Mouse (Mus musculus) midbrain, embryonic 14.5 days (tissue): ENCODE measurements around the gene Cdh13. TPM values are rescaled to one million over a fixed set of nuclear protein-coding genes. Genes with fewer than 3 reads are reported as not detected.
A peak's percentile ranks its signal among the peaks of the same experiment; 100 is the strongest.

ENCODE experiments used
- ATAC-seq: fragments of 200-750 bp; cut with Nextera tagmentation; 2 replicates; pipeline ENCODE4 v1.8.0; 2017; ENCODE audit warnings: moderate number of reproducible peaks, moderate library complexity; ENCODE audit not compliant: low FRiP score, low TSS enrichment
- DNase-seq: peaks from one replicate; pipeline ENCODE4 v3.0.0-alpha.2; 2015
- H3K27ac ChIP-seq: fragments of 300-500 bp; sonication (generic); replicated peaks from 2 replicates; pipeline ENCODE4 v1.5.1; 2014; ENCODE audit warnings: mild to moderate bottlenecking, low read depth, low read length, moderate library complexity
- H3K27me3 ChIP-seq: fragments of 300-500 bp; sonication (generic); 2 replicates; pipeline ENCODE4 v1.6.1; 2014; ENCODE audit warnings: low read length, control low read depth, mixed read lengths; ENCODE audit not compliant: control insufficient read depth, insufficient read depth
- H3K36me3 ChIP-seq: fragments of 300-500 bp; sonication (generic); 2 replicates; pipeline ENCODE4 v1.6.1; 2014; ENCODE audit warnings: low read length, control low read depth; ENCODE audit not compliant: control insufficient read depth, insufficient read depth
- H3K4me1 ChIP-seq: fragments of 300-500 bp; sonication (generic); 2 replicates; pipeline ENCODE4 v1.6.1; 2014; ENCODE audit warnings: mild to moderate bottlenecking, antibody characterized with exemption, low read length, control low read depth; ENCODE audit not compliant: control insufficient read depth, insufficient read depth
- H3K4me2 ChIP-seq: fragments of 300-500 bp; sonication (generic); 2 replicates; pipeline ENCODE4 v1.6.1; 2014; ENCODE audit warnings: mild to moderate bottlenecking, low read length, moderate library complexity
- H3K4me3 ChIP-seq: fragments of 300-500 bp; sonication (generic); replicated peaks from 2 replicates; pipeline ENCODE4 v1.5.1; 2014; ENCODE audit warnings: low read depth, low read length
- H3K9ac ChIP-seq: fragments of 300-500 bp; sonication (generic); replicated peaks from 2 replicates; pipeline ENCODE4 v1.6.1; 2014; ENCODE audit warnings: mild to moderate bottlenecking, low read length, moderate library complexity
- H3K9me3 ChIP-seq: fragments of 300-500 bp; sonication (generic); 2 replicates; pipeline ENCODE4 v1.6.1; 2016; ENCODE audit warnings: low read length, control low read depth, mixed read lengths; ENCODE audit not compliant: control insufficient read depth
- WGBS: fragments of 180-500 bp; shearing (Covaris S2); extraction: QIAGEN DNeasy Blood & Tissue Kit; methylation state at CpG from one replicate; pipeline ENCODE4 v1.1.7; 2014; 5-methylcytosine and 5-hydroxymethylcytosine counted together
- polyA plus RNA-seq: library from polyadenylated mRNA; unstranded; fragments of >200 nt; fragmentation: Nextera tagmentation; extraction: Ambion mirVana; gene quantifications from 2 replicates; pipeline ENCODE4 v1.2.1, GENCODE M21; 2014

The Cdh13 gene
- polyA plus RNA-seq, 1 experiment from 2014 or later, result 143 TPM

DNA sequence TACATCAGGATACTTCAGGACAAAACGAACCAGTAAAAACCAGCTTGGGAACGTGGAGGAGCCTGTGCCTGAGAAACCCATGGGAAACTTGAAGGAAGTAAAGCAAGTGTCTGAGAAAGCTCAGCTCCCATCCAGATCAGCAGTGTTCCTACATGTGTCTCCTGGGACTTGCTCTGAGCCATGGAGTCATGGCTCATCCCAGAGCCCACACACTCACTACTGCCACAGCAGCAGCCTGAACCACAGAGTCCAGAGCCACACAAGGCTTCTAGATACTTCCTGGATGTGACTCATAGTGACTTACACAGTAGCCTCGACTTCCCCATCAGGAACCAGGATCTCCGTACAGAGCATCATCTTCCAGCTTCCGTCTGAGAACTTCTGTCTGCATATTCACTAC, 153.2 kb downstream of the Cdh13 start:
- no peak overlapping the region for H3K4me3 ChIP-seq
- no peak overlapping the region for H3K27ac ChIP-seq
- no peaks in the 10 kb centered on the region for H3K27me3 ChIP-seq
- WGBS, result 74% methylated on average over 5 of the region's 5 CpGs
- no peak for ATAC-seq
- H3K9me3 ChIP-seq, result no peaks in the 10 kb centered on the region
- no peak overlapping the region for H3K9ac ChIP-seq
- H3K4me1 ChIP-seq, result peaks cover 11% of the 10 kb centered on the region
- no peaks in the 10 kb centered on the region for H3K36me3 ChIP-seq
- no peak for DNase-seq
- no peak overlapping the region for H3K4me2 ChIP-seq

DNA sequence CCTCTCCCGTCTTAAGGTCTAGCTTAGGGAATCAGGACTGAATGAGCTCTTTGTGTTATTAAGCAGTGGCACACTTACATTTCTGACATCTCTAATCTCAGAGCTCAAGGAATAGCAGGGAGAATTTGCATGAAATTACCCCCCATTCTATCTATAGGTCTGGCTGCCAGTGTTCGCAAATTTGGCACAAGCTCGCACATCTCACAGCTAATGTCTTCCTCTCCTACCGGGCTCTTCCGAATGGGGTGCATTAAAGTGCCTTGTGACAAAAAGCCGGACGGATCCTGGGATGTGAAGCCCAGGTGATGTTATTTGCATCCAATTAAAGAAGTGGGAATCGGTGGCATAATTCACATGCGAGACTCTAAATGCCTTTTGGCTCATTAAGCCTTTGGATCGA, 153.6 kb downstream of the Cdh13 start:
- Histone ChIP-seq H3K9ac (no peak overlapping the region), H3K4me3 (no peak overlapping the region), H3K27ac (no peak overlapping the region), H3K9me3 (no peaks in the 10 kb centered on the region), H3K27me3 (no peaks in the 10 kb centered on the region), H3K4me1 (peaks cover 11% of the 10 kb centered on the region), H3K4me2 (no peak overlapping the region), H3K36me3 (no peaks in the 10 kb centered on the region)
- 52% methylated on average over 10 of the region's 10 CpGs for WGBS
- DNase-seq (peak; percentile 33), ATAC-seq (no peak)

DNA sequence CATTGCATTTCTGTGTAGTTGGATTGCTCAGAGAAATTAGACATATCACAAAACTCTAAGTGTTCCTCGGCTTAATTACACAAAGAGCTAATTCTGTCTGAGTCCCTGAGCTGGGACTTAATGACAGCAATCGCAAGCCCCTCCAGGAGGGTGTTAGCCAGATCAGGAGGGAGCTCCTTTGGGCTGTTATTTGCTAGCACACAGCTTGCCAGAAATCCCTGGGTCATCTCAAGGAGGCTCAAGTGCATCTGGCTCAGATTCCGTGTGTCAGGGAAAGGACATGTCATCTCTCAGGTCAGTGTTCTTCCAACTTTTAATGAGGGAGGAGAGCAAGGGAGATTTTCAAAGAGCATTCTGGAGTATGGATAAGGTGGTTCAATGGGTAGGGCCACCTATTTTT, 154.3 kb downstream of the Cdh13 start:
- no peak for ATAC-seq
- Histone ChIP-seq H3K9me3 (no peaks in the 10 kb centered on the region), H3K36me3 (no peaks in the 10 kb centered on the region), H3K4me1 (peaks cover 11% of the 10 kb centered on the region), H3K9ac (no peak overlapping the region), H3K27ac (no peak overlapping the region), H3K4me2 (no peak overlapping the region), H3K4me3 (no peak overlapping the region), H3K27me3 (no peaks in the 10 kb centered on the region)
- DNase-seq, result no peak
- 47% methylated on average over 3 of the region's 3 CpGs for WGBS

DNA sequence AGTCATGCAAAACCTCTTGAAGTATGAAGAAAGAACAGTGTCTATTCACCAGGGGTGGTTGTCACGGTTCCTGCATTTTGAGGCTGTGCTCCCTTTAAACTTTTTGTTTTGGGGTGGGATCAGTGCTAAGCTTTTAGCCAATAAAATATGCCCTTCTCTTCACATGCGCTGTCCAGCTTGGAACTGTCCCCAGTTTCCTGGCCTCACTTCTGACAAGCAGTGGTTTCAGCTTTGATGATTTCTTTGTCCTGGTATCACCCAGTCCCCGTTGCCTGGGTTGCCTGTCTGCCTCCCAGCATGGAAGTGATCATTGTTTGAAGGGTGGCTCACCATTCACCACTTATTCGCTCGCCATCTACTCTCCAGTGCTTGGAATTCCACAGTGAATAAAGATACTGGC, 156.3 kb downstream of the Cdh13 start:
- DNase-seq (peak; percentile 53), ATAC-seq (no peak)
- H3K9ac ChIP-seq, result no peak overlapping the region

DNA sequence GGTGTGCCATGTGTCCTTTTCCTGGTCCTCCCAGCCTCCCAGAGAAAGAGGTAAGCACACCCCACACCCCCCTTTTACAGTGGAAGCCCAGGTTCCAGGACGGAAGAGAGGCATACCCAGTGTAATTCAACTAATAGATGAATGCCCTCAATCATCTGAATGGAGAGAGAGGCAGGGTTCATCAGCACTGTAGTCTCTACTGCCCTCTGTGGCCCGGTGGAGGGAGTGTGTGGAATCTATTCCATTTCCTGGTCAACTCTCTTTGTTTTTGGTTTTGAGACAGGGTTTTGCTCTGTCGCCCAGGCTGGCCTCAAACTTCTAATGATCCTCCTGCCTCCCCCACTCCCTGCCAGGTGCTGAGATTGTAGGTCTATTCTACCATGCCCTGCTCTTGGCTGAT, 159.8 kb downstream of the Cdh13 start:
- Histone ChIP-seq H3K27ac (no peak overlapping the region), H3K9me3 (no peaks in the 10 kb centered on the region), H3K36me3 (no peaks in the 10 kb centered on the region), H3K4me1 (no peaks in the 10 kb centered on the region), H3K9ac (no peak overlapping the region), H3K4me3 (no peak overlapping the region), H3K27me3 (no peaks in the 10 kb centered on the region), H3K4me2 (no peak overlapping the region)
- ATAC-seq, result no peak
- DNase-seq, result no peak
- WGBS, result 58% methylated on average over 3 of the region's 3 CpGs

More for the DNA sequence above, 156.3 kb downstream of the Cdh13 start:
- H3K9me3 ChIP-seq, result no peaks in the 10 kb centered on the region
- WGBS, result 26% methylated on average over 5 of the region's 5 CpGs
- H3K36me3 ChIP-seq, result no peaks in the 10 kb centered on the region
- peaks cover 11% of the 10 kb centered on the region; the same call in 1 of the 2 replicates for H3K4me1 ChIP-seq
- H3K27ac ChIP-seq, result no peak overlapping the region
- no peak overlapping the region for H3K4me3 ChIP-seq
- no peaks in the 10 kb centered on the region for H3K27me3 ChIP-seq
- no peak overlapping the region for H3K4me2 ChIP-seq

DNA sequence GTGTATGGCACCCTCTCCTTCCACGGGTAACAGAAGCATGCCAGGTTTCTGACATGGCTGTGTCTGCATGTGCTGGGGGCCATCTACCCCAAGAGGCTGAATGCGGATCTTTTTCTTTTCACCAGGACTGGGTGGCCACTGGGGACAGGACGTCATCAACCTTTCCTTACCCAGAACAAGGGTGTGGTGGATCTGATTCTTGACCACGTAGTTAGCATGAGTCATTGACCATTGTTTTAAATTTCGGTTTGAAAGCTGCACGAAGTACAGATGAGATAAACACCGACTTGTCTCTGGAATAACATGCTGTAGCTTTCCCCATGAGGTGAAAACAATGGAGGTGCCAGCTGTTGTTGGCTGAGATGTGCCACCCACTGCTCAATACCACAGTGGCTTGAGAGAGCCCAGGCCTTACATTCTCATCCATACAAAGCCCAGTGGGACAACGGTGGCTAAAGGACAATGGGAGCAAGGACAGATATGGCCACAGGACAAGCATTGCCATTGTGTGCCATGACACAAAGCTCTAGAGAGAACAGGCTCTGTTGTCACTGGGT, 161.2 kb downstream of the Cdh13 start:
- Histone ChIP-seq H3K4me1 (no peaks in the 10 kb centered on the region), H3K4me2 (no peak overlapping the region), H3K9me3 (no peaks in the 10 kb centered on the region), H3K36me3 (no peaks in the 10 kb centered on the region), H3K9ac (no peak overlapping the region), H3K27ac (no peak overlapping the region), H3K4me3 (no peak overlapping the region), H3K27me3 (no peaks in the 10 kb centered on the region)
- no peak for ATAC-seq
- WGBS, result 87% methylated on average over 8 of the region's 8 CpGs
- no peak for DNase-seq

DNA sequence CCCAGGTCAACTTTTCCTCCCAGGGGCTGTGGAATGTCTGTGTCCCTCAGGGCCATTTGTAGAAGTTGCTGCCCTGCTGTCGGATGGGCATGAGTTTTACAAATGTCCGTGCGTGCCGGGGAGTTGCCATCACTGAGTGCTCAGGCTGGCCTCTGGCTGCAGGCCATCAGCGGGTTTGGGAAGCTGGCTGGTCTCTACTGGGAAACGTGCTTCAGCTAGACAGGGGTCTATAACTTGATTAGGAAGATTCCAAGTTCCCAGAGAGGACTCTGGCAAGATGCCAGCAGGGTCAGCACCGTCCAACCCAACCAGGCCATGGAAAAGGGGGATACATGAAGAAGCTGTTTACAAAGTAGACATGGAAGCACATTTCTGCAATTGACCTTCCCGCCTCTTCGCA, 163.0 kb downstream of the Cdh13 start:
- no peaks in the 10 kb centered on the region for H3K9me3 ChIP-seq
- no peak overlapping the region for H3K27ac ChIP-seq
- H3K36me3 ChIP-seq, result no peaks in the 10 kb centered on the region
- no peaks in the 10 kb centered on the region for H3K4me1 ChIP-seq
- H3K27me3 ChIP-seq, result no peaks in the 10 kb centered on the region
- H3K4me3 ChIP-seq, result no peak overlapping the region
- no peak overlapping the region for H3K9ac ChIP-seq
- H3K4me2 ChIP-seq, result no peak overlapping the region
- ATAC-seq (no peak), DNase-seq (no peak)
- WGBS, result 81% methylated on average over 9 of the region's 9 CpGs

DNA sequence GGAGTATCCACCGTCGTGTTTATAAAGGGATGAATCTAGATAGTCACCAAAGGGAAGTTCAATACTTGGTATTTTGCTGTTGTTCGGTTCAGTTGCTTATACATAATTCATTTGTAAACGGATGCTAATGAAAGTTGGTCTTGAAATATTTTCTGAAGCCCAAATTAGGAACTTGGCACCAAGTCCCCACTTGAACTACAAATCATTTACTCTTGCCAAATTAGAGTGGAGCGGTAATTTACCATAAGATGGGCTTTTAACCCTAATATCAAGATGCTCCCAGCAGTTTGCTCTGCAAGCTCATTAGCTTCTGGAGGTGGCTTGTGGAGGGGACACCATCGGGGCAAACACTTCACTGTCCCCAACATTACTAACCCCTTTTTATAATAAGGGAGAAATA, 164.5 kb downstream of the Cdh13 start:
- 96% methylated on average over 6 of the region's 6 CpGs for WGBS
- H3K9ac ChIP-seq, result no peak overlapping the region
- H3K4me3 ChIP-seq, result no peak overlapping the region

DNA sequence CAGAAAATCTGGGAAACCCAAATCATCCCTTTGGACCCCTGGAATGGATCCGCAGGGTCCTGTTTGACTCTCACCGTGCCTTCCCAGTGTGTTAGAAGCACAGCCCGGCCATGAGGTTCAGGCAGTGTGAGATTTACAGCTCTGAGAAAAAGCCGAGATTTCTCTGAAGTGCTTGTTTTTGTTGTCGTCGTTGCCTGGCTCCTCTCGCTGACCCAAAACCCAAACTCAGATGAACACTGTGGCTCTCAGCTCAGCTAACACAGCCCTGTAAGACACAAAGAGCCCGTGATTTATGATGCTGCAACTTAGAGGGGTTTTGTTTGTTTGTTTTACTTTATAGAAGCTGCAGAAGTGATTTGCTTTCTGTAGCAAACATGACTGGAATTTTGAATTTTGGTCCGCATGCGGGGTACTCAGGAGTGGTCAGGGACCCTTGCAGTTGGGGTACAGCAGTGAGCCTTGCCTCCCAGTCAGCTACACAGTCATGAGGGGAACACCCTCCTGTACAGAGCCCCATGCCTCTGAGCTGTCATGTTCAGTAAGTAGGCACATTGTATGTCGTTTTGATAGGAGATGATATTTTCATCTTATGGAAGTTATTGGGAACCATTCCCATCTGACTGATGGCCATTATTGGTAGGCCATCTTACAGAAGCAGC, 169.0 kb downstream of the Cdh13 start:
- no peak overlapping the region for H3K27ac ChIP-seq
- no peak overlapping the region for H3K9ac ChIP-seq
- ATAC-seq (no peak), DNase-seq (no peak)
- H3K4me1 ChIP-seq, result no peaks in the 10 kb centered on the region
- H3K9me3 ChIP-seq, result no peaks in the 10 kb centered on the region
- WGBS, result 87% methylated on average over 11 of the region's 11 CpGs
- H3K27me3 ChIP-seq, result no peaks in the 10 kb centered on the region
- H3K36me3 ChIP-seq, result no peaks in the 10 kb centered on the region
- no peak overlapping the region for H3K4me3 ChIP-seq
- H3K4me2 ChIP-seq, result no peak overlapping the region

More for the DNA sequence above, 164.5 kb downstream of the Cdh13 start:
- no peak overlapping the region for H3K27ac ChIP-seq
- H3K36me3 ChIP-seq, result no peaks in the 10 kb centered on the region
- ATAC-seq (no peak), DNase-seq (no peak)
- H3K4me1 ChIP-seq, result no peaks in the 10 kb centered on the region
- H3K4me2 ChIP-seq, result no peak overlapping the region
- no peaks in the 10 kb centered on the region for H3K27me3 ChIP-seq
- H3K9me3 ChIP-seq, result no peaks in the 10 kb centered on the region
